Mouse (Mus musculus) adipose tissue, adult 10 weeks (tissue): ENCODE results near the gene Tmem89. TPM values are rescaled to one million over a fixed set of nuclear protein-coding genes. Genes with fewer than 3 reads are reported as not detected.

Experiments
- polyA plus RNA-seq: library from polyadenylated mRNA; stranded (reverse); fragments of 350-450 nt; fragmentation: Illumina TruSeq; extraction: RNeasy Lipid Tissue Mini Kit (QIAGEN cat#74804); gene quantifications from one replicate; pipeline ENCODE4 v1.2.3, GENCODE M21; 2014; ENCODE audit warnings: low read depth, low replicate concordance

Tmem89 gene
- 3.0 TPM for polyA plus RNA-seq

GRCm38 (mm10) chr9:108914491-108914890 is at the start of gene Tmem89:
Gene Tmem89, plus strand, starts transcription at chr9:108914619.

GRCm38 (mm10) chr9:108936418-108937364 is 22.3 kb downstream of the Tmem89 start, which contains the start of gene Uqcrc1:
Gene Uqcrc1, plus strand, starts transcription at chr9:108936633.

GRCm38 (mm10) chr9:108953081-108953636 is 38.7 kb downstream of the Tmem89 start, which contains the start of gene Col7a1:
Gene Col7a1, plus strand, starts transcription at chr9:108953586.

Other genes with a start within 250 kb of the Tmem89 start
- 35.5 TPM for gene Prkar2a, start 225.3 kb upstream of the Tmem89 start, polyA plus RNA-seq
- gene Ip6k2, start 130.8 kb upstream of the Tmem89 start, polyA plus RNA-seq = 197 TPM
- gene Nckipsd, start 106.3 kb upstream of the Tmem89 start, polyA plus RNA-seq = 22.0 TPM
- 0.14 TPM for gene Celsr3, start 88.3 kb upstream of the Tmem89 start, polyA plus RNA-seq
- 7.9 TPM for gene Slc26a6, start 61.3 kb upstream of the Tmem89 start, polyA plus RNA-seq
- gene Uqcrc1, start 22.0 kb downstream of the Tmem89 start, polyA plus RNA-seq = 159 TPM
- 15.2 TPM for gene Col7a1, start 39.0 kb downstream of the Tmem89 start, polyA plus RNA-seq
- gene Ucn2, start 71.4 kb downstream of the Tmem89 start, polyA plus RNA-seq = 1.5 TPM
- gene Pfkfb4, start 77.2 kb downstream of the Tmem89 start, polyA plus RNA-seq = 23.7 TPM
- 103 TPM for gene Shisa5, start 123.9 kb downstream of the Tmem89 start, polyA plus RNA-seq
- gene Trex1, start 145.1 kb downstream of the Tmem89 start, polyA plus RNA-seq = 17.6 TPM
- 10.4 TPM for gene Atrip, start 159.5 kb downstream of the Tmem89 start, polyA plus RNA-seq
- 7.0 TPM for gene Ccdc51, start 167.9 kb downstream of the Tmem89 start, polyA plus RNA-seq
- gene Tma7, start 168.0 kb downstream of the Tmem89 start, polyA plus RNA-seq = 214 TPM
- 10.7 TPM for gene Plxnb1, start 180.8 kb downstream of the Tmem89 start, polyA plus RNA-seq
- not detected for gene Fbxw21, start 247.4 kb downstream of the Tmem89 start, polyA plus RNA-seq